18 mouse cellular contexts compared by ENCODE assay signal in the genomic region with DNA sequence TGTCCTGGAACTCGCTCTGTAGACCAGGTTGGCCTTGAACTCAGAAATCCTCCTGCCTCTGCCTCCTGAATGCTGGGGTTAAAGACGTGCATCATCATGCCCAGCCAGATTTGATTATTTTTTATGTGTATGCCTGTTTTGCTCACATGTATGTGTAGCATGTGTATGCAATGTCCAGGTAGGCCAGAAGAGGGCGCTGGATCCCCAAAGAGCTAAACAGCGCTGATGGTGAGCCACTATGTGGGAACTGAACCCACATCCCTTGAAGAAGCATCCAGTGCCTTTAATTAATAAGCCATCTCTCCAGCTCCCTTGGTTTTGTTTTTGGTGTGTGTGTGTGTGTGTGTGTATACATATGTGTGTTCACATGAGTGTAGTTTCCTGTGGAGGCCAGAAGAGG. TPM values are rescaled to one million over a fixed set of nuclear protein-coding genes. Genes with fewer than 3 reads are reported as not detected.
DNase-seq lines count a peak whose midpoint lies in the region; ATAC-seq and TF ChIP-seq lines count a peak whose summit lies in the region.
"Had no signal": no experiment of that assay in that cellular context is flagged by ENCODE, and none has a peak within 500 bp of the region (broad histone marks: within the 10 kb centered on the region; RNA-seq: fewer than 3 reads in every experiment).

No protein-coding gene starts in this region.

- H3K27ac ChIP-seq in forebrain, postnatal 0 days (ENCODE audit: low read depth, low read length), result no peak overlapping the region
- no peak overlapping the region for H3K27ac ChIP-seq in forebrain, embryonic 11.5 days (ENCODE audit: low read depth, low read length)
- no peak overlapping the region for H3K27ac ChIP-seq in liver, adult 2 months (replicated peaks; ENCODE audit: insufficient read depth, low read depth, low read length)
- H3K27ac ChIP-seq in liver, embryonic 12.5 days, result no peak overlapping the region

- H3K27me3 ChIP-seq in forebrain, postnatal 0 days (ENCODE audit: insufficient read depth, low read length), result no peaks in the 10 kb centered on the region
- no peaks in the 10 kb centered on the region for H3K27me3 ChIP-seq in forebrain, embryonic 11.5 days (ENCODE audit: control insufficient read depth, insufficient read depth, low read length)
- H3K27me3 ChIP-seq in liver, adult 2 months (ENCODE audit: control insufficient read depth, insufficient read depth, low read length), result no peaks in the 10 kb centered on the region
- H3K27me3 ChIP-seq in liver, embryonic 12.5 days (replicated peaks), result peaks cover 22% of the 10 kb centered on the region
- H3K27me3 ChIP-seq in Patski, result no peaks in the 10 kb centered on the region
- H3K27me3 ChIP-seq: heart, embryonic 12.5 days had no signal

- H3K9me3 ChIP-seq in forebrain, postnatal 0 days (ENCODE audit: low read length), result no peaks in the 10 kb centered on the region
- H3K9me3 ChIP-seq in forebrain, embryonic 11.5 days (ENCODE audit: control insufficient read depth, low read length), result peaks cover 3% of the 10 kb centered on the region
- H3K9me3 ChIP-seq in liver, embryonic 12.5 days (replicated peaks), result peaks cover 6% of the 10 kb centered on the region; the same call in 1 of the 2 replicates

- WGBS in forebrain, postnatal 0 days, result 82% methylated on average over 4 of the region's 4 CpGs
- 70% methylated on average over 4 of the region's 4 CpGs for WGBS in forebrain, embryonic 11.5 days
- WGBS in liver, adult 2 months, result 85% methylated on average over 4 of the region's 4 CpGs
- WGBS in liver, embryonic 12.5 days (ENCODE audit: insufficient replicate concordance), result 65% methylated on average over 4 of the region's 4 CpGs

- CTCF ChIA-PET in Patski (lab: Charles Lee), result no interaction called here

- no peak for ATAC-seq in forebrain, postnatal 0 days
- ATAC-seq in forebrain, embryonic 11.5 days (replicated peaks; ENCODE audit: low FRiP score), result no peak
- ATAC-seq in liver, embryonic 12.5 days, result no peak
- ATAC-seq in Patski, result no peak
- ATAC-seq: activated CD4-positive, CD25-positive, alpha-beta regulatory T cell, adult 4 months had no signal

- H3K79me2 ChIP-seq in liver, adult 2 months (ENCODE audit: control insufficient read depth, insufficient read depth, low read length), result no peaks in the 10 kb centered on the region

- no peak overlapping the region for H3K9ac ChIP-seq in forebrain, postnatal 0 days
- H3K9ac ChIP-seq in forebrain, embryonic 11.5 days (ENCODE audit: low read length), result no peak overlapping the region
- H3K9ac ChIP-seq in liver, adult 2 months (ENCODE audit: low read depth, low read length), result no peak overlapping the region
- no peak overlapping the region for H3K9ac ChIP-seq in liver, embryonic 12.5 days
- H3K9ac ChIP-seq: heart, embryonic 12.5 days had no signal

- POLR2A ChIA-PET in Patski (lab: Charles Lee), result interaction anchor here (0.7 kb wide), 1 partner anchor 76 kb away, joined by 4 read pairs; no protein-coding TSS in a partner anchor

- DNase-seq in forebrain, postnatal 0 days, result no peak
- no peak for DNase-seq in forebrain, embryonic 11.5 days (ENCODE audit: low spot score)
- no peak for DNase-seq in liver, adult 2 months (ENCODE audit: extremely low read depth, low read depth, low spot score)
- peak; percentile 19 for DNase-seq in A20 (ENCODE audit: low read depth, low spot score)
- DNase-seq in Patski (ENCODE audit: low read depth, low spot score), result no peak
- DNase-seq in frontal cortex, adult 2 months (ENCODE audit: extremely low spot score in 1 of 2, low spot score in 1 of 2), result no peak
- no peak for DNase-seq in retina, postnatal 1 day
- DNase-seq: adrenal gland, postnatal 25 days; gastrocnemius, postnatal 36 days; kidney, adult 11 months; kidney, postnatal 4 days; lung, postnatal 14 days; spleen, adult 18-20 months had no signal

- peak; percentile 41 for TF ChIP-seq CTCF in forebrain, postnatal 0 days (IDR thresholded peaks at IDR 0.05; ENCODE audit: low read depth)
- peak; percentile 18; the same call in 1 of the 2 replicates for TF ChIP-seq CTCF in liver, adult 2 months (IDR thresholded peaks at IDR 0.05; ENCODE audit: low read depth, low read length)
- peak; percentile 49 for TF ChIP-seq CTCF in Patski (IDR thresholded peaks at IDR 0.05)

- H3K4me1 ChIP-seq in forebrain, postnatal 0 days (ENCODE audit: insufficient read depth), result peaks cover 6% of the 10 kb centered on the region; the same call in 1 of the 2 replicates
- H3K4me1 ChIP-seq in forebrain, embryonic 11.5 days (replicated peaks; ENCODE audit: control insufficient read depth, insufficient read depth, low read length), result no peaks in the 10 kb centered on the region
- no peaks in the 10 kb centered on the region for H3K4me1 ChIP-seq in liver, adult 2 months (ENCODE audit: control insufficient read depth, insufficient read depth, low read length)
- H3K4me1 ChIP-seq in liver, embryonic 12.5 days, result peaks cover 20% of the 10 kb centered on the region
- H3K4me1 ChIP-seq: heart, embryonic 12.5 days had no signal

- in situ Hi-C loops in Patski (cut with MboI; ENCODE audit: low pct_unique_long_range_greater_than_20kb), result no loop called here

- no peak overlapping the region for H3K4me2 ChIP-seq in forebrain, postnatal 0 days (ENCODE audit: low read depth)
- no peak overlapping the region for H3K4me2 ChIP-seq in forebrain, embryonic 11.5 days (ENCODE audit: low read depth, low read length, severe bottlenecking)
- no peak overlapping the region for H3K4me2 ChIP-seq in liver, embryonic 12.5 days
- H3K4me2 ChIP-seq: heart, embryonic 12.5 days; midbrain, embryonic 11.5 days had no signal

- TF ChIP-seq POLR2A in liver, adult 2 months (IDR thresholded peaks at IDR 0.05; ENCODE audit: extremely low read depth, insufficient read depth, low read length), result no peak

- no peaks in the 10 kb centered on the region for H3K36me3 ChIP-seq in forebrain, postnatal 0 days (ENCODE audit: insufficient read depth)
- no peaks in the 10 kb centered on the region for H3K36me3 ChIP-seq in forebrain, embryonic 11.5 days (ENCODE audit: control insufficient read depth, insufficient read depth, low read length)
- H3K36me3 ChIP-seq in liver, adult 2 months (ENCODE audit: control insufficient read depth, insufficient read depth, low read length), result no peaks in the 10 kb centered on the region
- no peaks in the 10 kb centered on the region for H3K36me3 ChIP-seq in liver, embryonic 12.5 days
- H3K36me3 ChIP-seq: heart, embryonic 12.5 days had no signal

- no peak overlapping the region for H3K4me3 ChIP-seq in forebrain, postnatal 0 days (ENCODE audit: low read depth, low read length)
- no peak overlapping the region for H3K4me3 ChIP-seq in forebrain, embryonic 11.5 days (ENCODE audit: low read depth, low read length)
- no peak overlapping the region for H3K4me3 ChIP-seq in liver, adult 2 months (ENCODE audit: insufficient read depth, low read depth, low read length)
- no peak overlapping the region for H3K4me3 ChIP-seq in liver, embryonic 12.5 days
- H3K4me3 ChIP-seq: heart, embryonic 12.5 days; myocyte had no signal

RNA-seq across cellular contexts. Expression of gene Fbxl18, which starts 38.8 kb away (rescaled TPM):
- total RNA-seq in forebrain, postnatal 0 days (2014; rRNA removed), result 24.9 and 38.0 TPM in 2 replicates
- polyA plus RNA-seq in forebrain, postnatal 0 days (2015; fragmentation: Nextera tagmentation; extraction: Ambion mirVana), result 14.9 and 27.0 TPM in 2 replicates
- 15.4 and 16.0 TPM in 2 replicates for polyA plus RNA-seq in forebrain, embryonic 11.5 days (2014; fragmentation: Nextera tagmentation; extraction: Ambion mirVana)
- total RNA-seq in liver, adult 2 months (2014; rRNA removed), result 1.5 and 2.4 TPM in 2 replicates
- 9.3 and 10.6 TPM in 2 replicates for polyA plus RNA-seq in liver, adult 2 months (2012; rRNA removed)
- polyA plus RNA-seq in liver, embryonic 12.5 days (2016; fragmentation: Nextera tagmentation; extraction: Ambion mirVana), result 5.8 and 6.1 TPM in 2 replicates
- 11.1 TPM for polyA plus RNA-seq in Patski (2021)
- 20.2 and 22.4 TPM in 2 replicates for polyA plus RNA-seq in frontal cortex, adult 2 months (2012; rRNA removed)

RNA-seq across cellular contexts. Expression of gene Tnrc18, which starts 38.9 kb away (rescaled TPM):
- 99.7 and 116 TPM in 2 replicates for total RNA-seq in forebrain, postnatal 0 days (2014; rRNA removed)
- polyA plus RNA-seq in forebrain, postnatal 0 days (2015; fragmentation: Nextera tagmentation; extraction: Ambion mirVana), result 14.9 and 23.4 TPM in 2 replicates
- polyA plus RNA-seq in forebrain, embryonic 11.5 days (2014; fragmentation: Nextera tagmentation; extraction: Ambion mirVana), result 55.2 and 55.7 TPM in 2 replicates
- total RNA-seq in liver, adult 2 months (2014; rRNA removed), result 4.0 and 9.0 TPM in 2 replicates
- 14.5 and 17.8 TPM in 2 replicates for polyA plus RNA-seq in liver, adult 2 months (2012; rRNA removed)
- 8.8 and 8.9 TPM in 2 replicates for polyA plus RNA-seq in liver, embryonic 12.5 days (2016; fragmentation: Nextera tagmentation; extraction: Ambion mirVana)
- 116 TPM for polyA plus RNA-seq in Patski (2021)
- polyA plus RNA-seq in frontal cortex, adult 2 months (2012; rRNA removed), result 38.1 and 38.2 TPM in 2 replicates

RNA-seq across cellular contexts. Expression of gene Actb, which starts 50.1 kb away (rescaled TPM):
- total RNA-seq in forebrain, postnatal 0 days (2014; rRNA removed), result 5,288 and 5,744 TPM in 2 replicates
- 19,349 and 21,354 TPM in 2 replicates for polyA plus RNA-seq in forebrain, postnatal 0 days (2015; fragmentation: Nextera tagmentation; extraction: Ambion mirVana)
- 13,526 and 13,808 TPM in 2 replicates for polyA plus RNA-seq in forebrain, embryonic 11.5 days (2014; fragmentation: Nextera tagmentation; extraction: Ambion mirVana)
- 726 and 988 TPM in 2 replicates for total RNA-seq in liver, adult 2 months (2014; rRNA removed)
- polyA plus RNA-seq in liver, adult 2 months (2012; rRNA removed), result 1,363 and 1,398 TPM in 2 replicates
- polyA plus RNA-seq in liver, embryonic 12.5 days (2016; fragmentation: Nextera tagmentation; extraction: Ambion mirVana), result 7,775 and 7,997 TPM in 2 replicates
- 2,926 TPM for polyA plus RNA-seq in Patski (2021)
- 2,513 and 2,530 TPM in 2 replicates for polyA plus RNA-seq in frontal cortex, adult 2 months (2012; rRNA removed)
